Mouse (Mus musculus): ENCODE measurements around the gene Nfkbil1. TPM values are rescaled to one million over a fixed set of nuclear protein-coding genes. Genes with fewer than 3 reads are reported as not detected.

Gene Nfkbil1
- total RNA-seq (2014; rRNA removed; ENCODE audit: low replicate concordance) (14.3 and 33.4 TPM in 2 replicates), polyA plus RNA-seq (2015; fragmentation: Nextera tagmentation; extraction: Ambion mirVana) (6.7 and 7.0 TPM in 2 replicates)

DNA sequence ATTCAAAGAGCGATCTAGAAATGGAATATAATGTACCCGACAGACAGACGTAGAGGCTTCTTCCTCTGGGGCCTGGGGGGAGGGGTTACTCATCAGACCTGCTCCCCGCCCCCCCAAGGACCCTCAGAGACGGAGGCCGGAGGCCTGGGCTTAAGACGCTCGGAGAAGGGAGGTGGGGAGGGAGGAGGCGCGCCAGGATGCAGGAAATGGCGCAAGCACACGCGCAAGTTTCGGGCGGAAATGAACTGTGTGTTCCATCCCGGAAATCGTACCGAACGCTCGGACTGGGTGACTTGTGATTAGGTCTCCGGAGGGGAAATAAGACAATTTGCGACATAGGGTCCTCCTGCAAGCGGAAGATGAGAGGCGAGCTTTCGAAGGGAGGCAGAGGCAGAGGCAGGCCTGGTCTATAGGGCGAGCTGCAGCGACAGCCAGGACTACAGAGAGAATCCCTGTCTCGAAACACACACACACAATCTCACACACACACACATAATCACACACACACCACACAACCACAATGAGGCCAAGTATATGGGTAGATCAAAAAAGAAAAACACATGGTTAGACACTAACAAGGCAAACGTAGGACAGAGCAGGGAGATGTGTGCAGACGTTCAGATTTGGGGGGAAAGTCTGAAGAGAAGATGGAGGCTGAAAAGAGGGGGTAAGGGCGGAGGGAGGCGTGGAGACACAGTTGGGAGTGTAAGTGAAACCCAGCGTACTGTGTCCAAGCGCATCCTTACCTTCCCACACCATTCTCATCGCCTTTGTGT lies at the start of gene Nfkbil1:
TSS of gene Nfkbil1 (minus strand) at position 179 of the 776 bp plus-strand sequence.
- TF ChIP-seq EP300 (IDR thresholded peaks at IDR 0.05; ENCODE audit: low read depth) (peak; percentile 91), CTCF (IDR thresholded peaks at IDR 0.05; ENCODE audit: low read depth) (0 out of 2 replicates have a peak, but pooled peaks have one; percentile 1)
- peak; percentile 82 for ATAC-seq (ENCODE audit: insufficient read depth, low read depth)
- Histone ChIP-seq H3K9ac (replicated peaks; ENCODE audit: low read depth, low read length) (peak within 1 kb of the TSS; percentile 78), H3K9me3 (replicated peaks; ENCODE audit: control insufficient read depth, low read length) (no peaks in the 10 kb centered on the region), H3K4me3 (ENCODE audit: low read depth, low read length) (peak within 1 kb of the TSS; percentile 59), H3K4me1 (ENCODE audit: control insufficient read depth, insufficient read depth) (peaks cover 10% of the 10 kb centered on the region), H3K4me2 (ENCODE audit: low read depth, low read length) (peak within 1 kb of the TSS; percentile 75), H3K27ac (ENCODE audit: low read depth) (peak within 1 kb of the TSS; percentile 89), H3K27me3 (ENCODE audit: control insufficient read depth, insufficient read depth, low read length) (no peaks in the 10 kb centered on the region), H3K36me3 (replicated peaks; ENCODE audit: control insufficient read depth, insufficient read depth, low read length) (peaks cover 15% of the 10 kb centered on the region)
- peak; percentile 97 for DNase-seq (ENCODE audit: low spot score)
- under 1% methylated on average over 35 of the region's 35 CpGs for WGBS

DNA sequence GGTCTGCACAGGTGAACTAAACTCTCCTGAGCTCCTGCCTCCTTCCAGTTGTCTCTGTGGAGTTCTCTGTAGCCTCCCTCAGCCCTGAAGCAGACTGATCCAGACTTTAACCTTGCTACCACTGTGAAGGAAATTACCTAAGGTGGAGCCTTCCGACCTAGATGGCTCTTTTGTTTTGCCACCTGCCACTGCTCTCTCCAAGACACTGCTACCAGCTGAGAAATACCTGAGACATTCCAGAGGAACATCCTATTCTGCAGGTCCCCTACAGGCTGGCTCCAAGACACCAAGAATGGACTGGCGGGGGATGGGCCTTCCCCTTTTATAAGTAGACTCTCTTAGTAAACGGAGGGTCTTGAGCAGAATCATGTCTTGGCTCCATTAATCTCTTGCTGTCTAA lies 44.7 kb upstream of the Nfkbil1 start:
- ATAC-seq (ENCODE audit: insufficient read depth, low read depth) (no peak), DNase-seq (ENCODE audit: low spot score) (no peak)
- Histone ChIP-seq H3K36me3 (replicated peaks; ENCODE audit: control insufficient read depth, insufficient read depth, low read length) (no peaks in the 10 kb centered on the region), H3K9me3 (replicated peaks; ENCODE audit: control insufficient read depth, low read length) (no peaks in the 10 kb centered on the region), H3K4me1 (ENCODE audit: control insufficient read depth, insufficient read depth) (no peaks in the 10 kb centered on the region), H3K9ac (replicated peaks; ENCODE audit: low read depth, low read length) (no peak overlapping the region), H3K27me3 (ENCODE audit: control insufficient read depth, insufficient read depth, low read length) (peaks cover 27% of the 10 kb centered on the region), H3K27ac (ENCODE audit: low read depth) (no peak overlapping the region), H3K4me3 (ENCODE audit: low read depth, low read length) (no peak overlapping the region), H3K4me2 (ENCODE audit: low read depth, low read length) (no peak overlapping the region)
- 69% methylated on average over 3 of the region's 3 CpGs for WGBS
- no peak for TF ChIP-seq EP300 (IDR thresholded peaks at IDR 0.05; ENCODE audit: low read depth)
- TF ChIP-seq CTCF (IDR thresholded peaks at IDR 0.05; ENCODE audit: low read depth): no peak

DNA sequence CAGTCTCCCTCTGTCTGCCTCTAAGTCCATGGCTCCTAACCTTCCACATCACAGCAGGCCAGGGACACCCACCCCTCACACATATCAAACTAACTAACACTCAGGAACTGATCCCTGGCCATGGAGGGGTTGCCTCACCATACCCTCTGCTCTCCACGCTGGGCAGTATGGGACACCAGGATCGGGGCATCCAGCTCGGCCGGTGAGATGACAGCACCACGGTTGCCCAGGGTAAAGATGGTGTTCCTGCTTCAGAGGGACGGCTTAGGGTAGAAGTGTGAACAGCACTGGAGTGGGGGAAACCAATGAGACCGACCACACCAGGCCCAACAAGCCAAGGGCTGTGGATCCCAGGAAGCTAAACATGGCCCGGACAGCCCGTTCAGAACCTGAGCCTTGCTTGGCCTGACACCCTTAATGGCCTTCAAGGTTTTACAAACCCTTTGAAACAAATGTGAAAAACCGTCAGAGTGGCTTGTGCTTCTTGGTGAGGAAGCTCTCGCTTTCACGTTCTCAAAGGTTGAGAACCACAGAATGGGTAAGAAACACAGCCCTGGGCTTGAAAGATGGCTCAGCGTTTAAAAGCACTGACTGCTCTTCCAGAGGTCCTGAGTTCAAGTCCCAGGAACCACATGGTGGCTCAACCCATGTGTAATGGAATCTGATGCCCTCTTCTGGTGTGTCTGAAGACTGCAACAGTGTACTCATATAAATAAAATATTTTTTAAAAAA lies 43.5 kb upstream of the Nfkbil1 start:
- Histone ChIP-seq H3K4me1 (ENCODE audit: control insufficient read depth, insufficient read depth) (no peaks in the 10 kb centered on the region), H3K36me3 (replicated peaks; ENCODE audit: control insufficient read depth, insufficient read depth, low read length) (no peaks in the 10 kb centered on the region), H3K9ac (replicated peaks; ENCODE audit: low read depth, low read length) (no peak overlapping the region), H3K4me3 (ENCODE audit: low read depth, low read length) (no peak overlapping the region), H3K9me3 (replicated peaks; ENCODE audit: control insufficient read depth, low read length) (no peaks in the 10 kb centered on the region), H3K27me3 (ENCODE audit: control insufficient read depth, insufficient read depth, low read length) (peaks cover 30% of the 10 kb centered on the region), H3K27ac (ENCODE audit: low read depth) (no peak overlapping the region), H3K4me2 (ENCODE audit: low read depth, low read length) (no peak overlapping the region)
- ATAC-seq (ENCODE audit: insufficient read depth, low read depth) (no peak), DNase-seq (ENCODE audit: low spot score) (no peak)
- WGBS: 78% methylated on average over 13 of the region's 13 CpGs
- TF ChIP-seq EP300 (IDR thresholded peaks at IDR 0.05; ENCODE audit: low read depth) (no peak), CTCF (IDR thresholded peaks at IDR 0.05; ENCODE audit: low read depth) (no peak)

GRCm38 (mm10) chr17:35278049-35278448 lies 42.5 kb upstream of the Nfkbil1 start:
- TF ChIP-seq EP300 (IDR thresholded peaks at IDR 0.05; ENCODE audit: low read depth) (no peak), CTCF (IDR thresholded peaks at IDR 0.05; ENCODE audit: low read depth) (no peak)

DNA sequence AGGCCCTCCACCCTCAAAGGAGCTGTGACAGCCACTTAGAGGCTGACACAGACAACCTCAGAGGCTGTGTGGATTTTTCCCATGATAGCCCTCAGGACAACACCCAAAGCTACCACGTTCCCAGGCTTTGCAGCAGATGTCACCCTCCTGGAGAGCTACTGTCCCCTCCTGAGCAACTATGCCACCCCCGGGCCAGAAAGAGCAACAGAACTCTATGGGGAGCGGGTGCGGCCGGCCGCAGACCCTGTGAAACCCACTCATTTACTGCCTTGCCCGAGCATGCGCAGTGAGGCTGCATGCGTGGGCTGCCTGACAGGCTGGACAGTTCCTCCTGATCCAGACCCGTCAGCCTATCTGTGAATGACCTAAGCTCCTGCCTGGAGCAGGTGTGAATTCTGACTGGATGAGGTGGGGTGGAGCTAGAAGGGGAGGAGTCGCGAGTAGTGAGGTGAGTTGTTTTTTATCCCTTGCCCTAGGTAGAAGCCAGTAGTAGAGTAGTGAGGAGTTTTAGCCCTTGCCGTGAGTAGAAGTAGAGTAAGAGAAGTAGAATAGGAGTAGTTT lies 40.8 kb upstream of the Nfkbil1 start:
- H3K4me2 ChIP-seq (ENCODE audit: low read depth, low read length): no peak overlapping the region
- no peak for ATAC-seq (ENCODE audit: insufficient read depth, low read depth)
- peaks cover 30% of the 10 kb centered on the region for H3K27me3 ChIP-seq (ENCODE audit: control insufficient read depth, insufficient read depth, low read length)
- H3K9ac ChIP-seq (replicated peaks; ENCODE audit: low read depth, low read length): no peak overlapping the region
- no peak for TF ChIP-seq EP300 (IDR thresholded peaks at IDR 0.05; ENCODE audit: low read depth)
- H3K36me3 ChIP-seq (replicated peaks; ENCODE audit: control insufficient read depth, insufficient read depth, low read length): no peaks in the 10 kb centered on the region
- H3K9me3 ChIP-seq (replicated peaks; ENCODE audit: control insufficient read depth, low read length): no peaks in the 10 kb centered on the region
- no peak overlapping the region for H3K4me3 ChIP-seq (ENCODE audit: low read depth, low read length)
- no peak for DNase-seq (ENCODE audit: low spot score)
- 17% methylated on average over 13 of the region's 13 CpGs for WGBS
- no peaks in the 10 kb centered on the region for H3K4me1 ChIP-seq (ENCODE audit: control insufficient read depth, insufficient read depth)
- H3K27ac ChIP-seq (ENCODE audit: low read depth): no peak overlapping the region

More at GRCm38 (mm10) chr17:35278049-35278448, 42.5 kb upstream of the Nfkbil1 start:
- Histone ChIP-seq H3K4me1 (ENCODE audit: control insufficient read depth, insufficient read depth) (no peaks in the 10 kb centered on the region), H3K4me2 (ENCODE audit: low read depth, low read length) (no peak overlapping the region), H3K9ac (replicated peaks; ENCODE audit: low read depth, low read length) (no peak overlapping the region), H3K36me3 (replicated peaks; ENCODE audit: control insufficient read depth, insufficient read depth, low read length) (no peaks in the 10 kb centered on the region), H3K4me3 (ENCODE audit: low read depth, low read length) (no peak overlapping the region), H3K27ac (ENCODE audit: low read depth) (no peak overlapping the region), H3K9me3 (replicated peaks; ENCODE audit: control insufficient read depth, low read length) (no peaks in the 10 kb centered on the region), H3K27me3 (ENCODE audit: control insufficient read depth, insufficient read depth, low read length) (peaks cover 30% of the 10 kb centered on the region)
- WGBS: 75% methylated on average over 8 of the region's 8 CpGs
- DNase-seq (ENCODE audit: low spot score): no peak
- ATAC-seq (ENCODE audit: insufficient read depth, low read depth): no peak
